Mouse (Mus musculus) C2C12 (cell line): ENCODE results near the gene Mrpl57.

ENCODE experiments used
- CTCF ChIP-seq: IDR thresholded peaks from one replicate; pipeline ENCODE4 v1.5.1; 2011; ENCODE audit not compliant: control insufficient read depth, insufficient read depth, insufficient read length
- FOSL1 ChIP-seq: IDR thresholded peaks from one replicate; pipeline ENCODE4 v1.8.0; 2011; ENCODE audit warnings: mild to moderate bottlenecking, low read length; ENCODE audit not compliant: poor library complexity, insufficient read depth, severe bottlenecking
- MYOD1 ChIP-seq: IDR thresholded peaks from one replicate; pipeline ENCODE4 v1.6.1; 2011; ENCODE audit warnings: low read depth; ENCODE audit not compliant: control insufficient read depth, insufficient read length

GRCm38 (mm10) chr14:57825788-57826751, at the start of gene Mrpl57, which contains the start of gene Ska3:
- TF ChIP-seq MYOD1 (no peak), CTCF (no peak), FOSL1 (no peak)
